Mouse (Mus musculus) ES-Bruce4 (cell line): ENCODE data around the gene Dmpk.

Experiments
- CTCF ChIP-seq: IDR thresholded peaks from one replicate; pipeline ENCODE4 v1.8.1; 2011; ENCODE audit warnings: low read depth, low read length
- POLR2A ChIP-seq: IDR thresholded peaks from one replicate; pipeline ENCODE4 v1.8.1; 2011; ENCODE audit warnings: low read length; ENCODE audit not compliant: insufficient read depth

- TF ChIP-seq CTCF (peak; percentile 87), POLR2A (no peak)
Observed at GRCm38 (mm10) chr7:19088813-19089212, 5.2 kb downstream of the Dmpk start.
